Mouse (Mus musculus) midbrain, postnatal 0 days (tissue): ENCODE results near the gene Aff3. TPM values are rescaled to one million over a fixed set of nuclear protein-coding genes. Genes with fewer than 3 reads are reported as not detected.

Experiments used
- ATAC-seq: fragments of 200-750 bp; cut with Nextera tagmentation; 2 replicates; pipeline ENCODE4 v1.8.0; 2017; ENCODE audit warnings: moderate number of reproducible peaks, mild to moderate bottlenecking, moderate TSS enrichment, moderate library complexity; ENCODE audit not compliant: low FRiP score
- DNase-seq: peaks from one replicate; pipeline ENCODE4 v3.0.0-alpha.2; 2015; ENCODE audit warnings: low spot score
- H3K27ac ChIP-seq: fragments of 300-500 bp; sonication (generic); 2 replicates; pipeline ENCODE4 v1.5.1; 2014; ENCODE audit warnings: low read depth, mild to moderate bottlenecking, low read length, mixed read lengths
- H3K27me3 ChIP-seq: fragments of 300-500 bp; sonication (generic); 2 replicates; pipeline ENCODE4 v1.6.1; 2014; ENCODE audit warnings: low read length, control low read depth, mixed read lengths; ENCODE audit not compliant: insufficient read depth
- H3K36me3 ChIP-seq: fragments of 300-500 bp; sonication (generic); 2 replicates; pipeline ENCODE4 v1.6.1; 2014; ENCODE audit warnings: low read length, control low read depth, mixed read lengths; ENCODE audit not compliant: insufficient read depth
- H3K4me1 ChIP-seq: fragments of 300-500 bp; sonication (generic); 2 replicates; pipeline ENCODE4 v1.6.1; 2014; ENCODE audit warnings: mild to moderate bottlenecking, control low read depth, antibody characterized with exemption, low read length, mixed read lengths; ENCODE audit not compliant: insufficient read depth
- H3K4me2 ChIP-seq: fragments of 300-500 bp; sonication (generic); 2 replicates; pipeline ENCODE4 v1.6.1; 2014; ENCODE audit warnings: low read depth, mild to moderate bottlenecking, low read length, mixed read lengths; ENCODE audit not compliant: poor library complexity, severe bottlenecking
- H3K4me3 ChIP-seq: fragments of 300-500 bp; sonication (generic); 2 replicates; pipeline ENCODE4 v1.5.1; 2014; ENCODE audit warnings: low read depth, mild to moderate bottlenecking, low read length, moderate library complexity
- H3K9ac ChIP-seq: fragments of 300-500 bp; sonication (generic); replicated peaks from 2 replicates; pipeline ENCODE4 v1.6.1; 2014; ENCODE audit warnings: mild to moderate bottlenecking, low read length, moderate library complexity, mixed read lengths; ENCODE audit not compliant: poor library complexity, severe bottlenecking
- H3K9me3 ChIP-seq: fragments of 300-500 bp; sonication (generic); 2 replicates; pipeline ENCODE4 v1.6.1; 2016; ENCODE audit warnings: low read length, control low read depth
- CTCF ChIP-seq: IDR thresholded peaks from 2 replicates; pipeline ENCODE4 v1.5.1; 2016; ENCODE audit warnings: antibody characterized with exemption, mild to moderate bottlenecking
- WGBS: fragments of 180-500 bp; shearing (Covaris S2); extraction: QIAGEN DNeasy Blood & Tissue Kit; methylation state at CpG from one replicate; pipeline ENCODE4 v1.1.7; 2014; 5-methylcytosine and 5-hydroxymethylcytosine counted together
- polyA plus RNA-seq: library from polyadenylated mRNA; unstranded; fragments of >200 nt; fragmentation: Nextera tagmentation; extraction: Ambion mirVana; gene quantifications from 2 replicates; pipeline ENCODE4 v1.2.1, GENCODE M21; 2015
- total RNA-seq: library from RNA; depleted of rRNA; stranded (reverse); fragments of >200 nt; gene quantifications from 2 replicates; pipeline ENCODE4 v1.2.3, GENCODE M21; 2014

Aff3 gene
- total and polyA plus RNA-seq, 2 experiments from 2014 or later: 20.6 to 61.2 TPM

GRCm38 (mm10) chr1:38389576-38389975, 275.2 kb downstream of the Aff3 start:
- DNase-seq (no peak), ATAC-seq (no peak)
- H3K4me1 ChIP-seq: peaks cover 3% of the 10 kb centered on the region
- no peak overlapping the region for H3K9ac ChIP-seq
- H3K36me3 ChIP-seq: no peaks in the 10 kb centered on the region
- no peak overlapping the region for H3K4me2 ChIP-seq
- no peak overlapping the region for H3K27ac ChIP-seq
- TF ChIP-seq CTCF: no peak
- H3K4me3 ChIP-seq: no peak overlapping the region
- no peaks in the 10 kb centered on the region for H3K9me3 ChIP-seq
- no peaks in the 10 kb centered on the region for H3K27me3 ChIP-seq
- 45% methylated on average over 7 of the region's 7 CpGs for WGBS

GRCm38 (mm10) chr1:38388466-38388865, 276.3 kb downstream of the Aff3 start:
- no peak for DNase-seq
- no peak for TF ChIP-seq CTCF
- Histone ChIP-seq H3K4me1 (peaks cover 7% of the 10 kb centered on the region; the same call in 1 of the 2 replicates), H3K9me3 (no peaks in the 10 kb centered on the region), H3K27me3 (no peaks in the 10 kb centered on the region), H3K27ac (no peak overlapping the region), H3K9ac (no peak overlapping the region), H3K36me3 (no peaks in the 10 kb centered on the region), H3K4me3 (no peak overlapping the region), H3K4me2 (no peak overlapping the region)
- 90% methylated on average over 3 of the region's 3 CpGs for WGBS
- no peak for ATAC-seq

GRCm38 (mm10) chr1:38387438-38387837, 277.3 kb downstream of the Aff3 start:
- ATAC-seq (no peak), DNase-seq (no peak)
- no peak overlapping the region for H3K27ac ChIP-seq
- TF ChIP-seq CTCF: no peak
- no peak overlapping the region for H3K4me3 ChIP-seq
- WGBS: 60% methylated on average over 9 of the region's 9 CpGs
- no peaks in the 10 kb centered on the region for H3K9me3 ChIP-seq
- H3K27me3 ChIP-seq: no peaks in the 10 kb centered on the region
- no peak overlapping the region for H3K4me2 ChIP-seq
- no peak overlapping the region for H3K9ac ChIP-seq
- H3K36me3 ChIP-seq: no peaks in the 10 kb centered on the region
- H3K4me1 ChIP-seq: peaks cover 7% of the 10 kb centered on the region; the same call in 1 of the 2 replicates

- no peaks in the 10 kb centered on the region for H3K27me3 ChIP-seq
- no peak overlapping the region for H3K9ac ChIP-seq
- ATAC-seq (no peak), DNase-seq (no peak)
- no peak overlapping the region for H3K4me3 ChIP-seq
- H3K36me3 ChIP-seq: no peaks in the 10 kb centered on the region
- WGBS: 39% methylated on average over 16 of the region's 16 CpGs
- H3K4me2 ChIP-seq: no peak overlapping the region
- TF ChIP-seq CTCF: no peak
- H3K9me3 ChIP-seq: no peaks in the 10 kb centered on the region
- no peak overlapping the region for H3K27ac ChIP-seq
- peaks cover 7% of the 10 kb centered on the region; the same call in 1 of the 2 replicates for H3K4me1 ChIP-seq
Observed at GRCm38 (mm10) chr1:38384457-38385121, 280.2 kb downstream of the Aff3 start.

GRCm38 (mm10) chr1:38384010-38384409, 280.7 kb downstream of the Aff3 start:
- ATAC-seq (no peak), DNase-seq (no peak)
- Histone ChIP-seq H3K4me3 (no peak overlapping the region), H3K9me3 (no peaks in the 10 kb centered on the region), H3K4me2 (no peak overlapping the region), H3K27me3 (no peaks in the 10 kb centered on the region), H3K27ac (no peak overlapping the region), H3K9ac (no peak overlapping the region), H3K36me3 (no peaks in the 10 kb centered on the region), H3K4me1 (peaks cover 7% of the 10 kb centered on the region; the same call in 1 of the 2 replicates)
- no peak for TF ChIP-seq CTCF
- WGBS: 79% methylated on average over 7 of the region's 7 CpGs

GRCm38 (mm10) chr1:38382683-38383082, 282.1 kb downstream of the Aff3 start:
- no peak overlapping the region for H3K27ac ChIP-seq
- no peak for TF ChIP-seq CTCF
- 84% methylated on average over 4 of the region's 4 CpGs for WGBS
- H3K27me3 ChIP-seq: no peaks in the 10 kb centered on the region
- H3K36me3 ChIP-seq: no peaks in the 10 kb centered on the region
- H3K4me1 ChIP-seq: peaks cover 7% of the 10 kb centered on the region; the same call in 1 of the 2 replicates
- DNase-seq (no peak), ATAC-seq (no peak)
- no peak overlapping the region for H3K4me2 ChIP-seq
- no peak overlapping the region for H3K9ac ChIP-seq
- H3K4me3 ChIP-seq: no peak overlapping the region
- no peaks in the 10 kb centered on the region for H3K9me3 ChIP-seq
